Mouse (Mus musculus) liver, embryonic 11.5 days (tissue): ENCODE data around the gene Frmd4a. TPM values are rescaled to one million over a fixed set of nuclear protein-coding genes. Genes with fewer than 3 reads are reported as not detected.
A peak's percentile ranks its signal among the peaks of the same experiment; 100 is the strongest.

Experiments used
- ATAC-seq: fragments of 200-750 bp; cut with Nextera tagmentation; replicated peaks from 2 replicates; pipeline ENCODE4 v1.8.0; 2017; ENCODE audit warnings: moderate number of reproducible peaks, mild to moderate bottlenecking, moderate TSS enrichment, moderate library complexity; ENCODE audit not compliant: low FRiP score
- DNase-seq: peaks from one replicate; pipeline ENCODE4 v3.0.0-alpha.2; 2017; ENCODE audit warnings: low spot score
- H3K27ac ChIP-seq: fragments of 300-500 bp; sonication (generic); 2 replicates; pipeline ENCODE4 v1.5.1; 2014; ENCODE audit warnings: mild to moderate bottlenecking, low read depth, low read length, control low read depth
- H3K27me3 ChIP-seq: fragments of 300-500 bp; sonication (generic); replicated peaks from 2 replicates; pipeline ENCODE4 v1.6.1; 2014; ENCODE audit warnings: low read length, mixed read lengths; ENCODE audit not compliant: control insufficient read depth, insufficient read depth
- H3K36me3 ChIP-seq: fragments of 300-500 bp; sonication (generic); 2 replicates; pipeline ENCODE4 v1.6.1; 2014; ENCODE audit warnings: mild to moderate bottlenecking, low read length, moderate library complexity, mixed read lengths; ENCODE audit not compliant: control insufficient read depth, insufficient read depth
- H3K4me1 ChIP-seq: fragments of 300-500 bp; sonication (generic); replicated peaks from 2 replicates; pipeline ENCODE4 v1.6.1; 2014; ENCODE audit warnings: low read length, mixed read lengths; ENCODE audit not compliant: control insufficient read depth, insufficient read depth
- H3K4me2 ChIP-seq: fragments of 300-500 bp; sonication (generic); 2 replicates; pipeline ENCODE4 v1.6.1; 2014; ENCODE audit warnings: mild to moderate bottlenecking, control low read depth, moderate library complexity
- H3K4me3 ChIP-seq: fragments of 300-500 bp; sonication (generic); 2 replicates; pipeline ENCODE4 v1.5.1; 2014; ENCODE audit warnings: low read depth, low read length, control low read depth
- H3K9ac ChIP-seq: fragments of 300-500 bp; sonication (generic); 2 replicates; pipeline ENCODE4 v1.6.1; 2014; ENCODE audit warnings: low read depth, low read length, control low read depth
- H3K9me3 ChIP-seq: fragments of 300-500 bp; sonication (generic); 2 replicates; pipeline ENCODE4 v1.6.1; 2016; ENCODE audit warnings: low read length, inconsistent platforms, mixed read lengths; ENCODE audit not compliant: control insufficient read depth
- WGBS: fragments of 180-500 bp; shearing (Covaris S2); extraction: QIAGEN DNeasy Blood & Tissue Kit; methylation state at CpG from one replicate; pipeline ENCODE4 v1.1.7; 2014; 5-methylcytosine and 5-hydroxymethylcytosine counted together
- polyA plus RNA-seq: library from polyadenylated mRNA; unstranded; fragments of >200 nt; fragmentation: Nextera tagmentation; extraction: Ambion mirVana; gene quantifications from 2 replicates; pipeline ENCODE4 v1.2.1, GENCODE M21; 2014

The Frmd4a gene
- polyA plus RNA-seq, 1 experiment from 2014 or later = 18.6 TPM

- ATAC-seq (no peak), DNase-seq (no peak)
- WGBS = 91% methylated on average over 7 of the region's 7 CpGs
- H3K36me3 ChIP-seq = no peaks in the 10 kb centered on the region
- H3K27ac ChIP-seq = no peak overlapping the region
- H3K4me3 ChIP-seq = no peak overlapping the region
- H3K4me1 ChIP-seq = no peaks in the 10 kb centered on the region
- no peak overlapping the region for H3K9ac ChIP-seq
- no peak overlapping the region for H3K4me2 ChIP-seq
- H3K27me3 ChIP-seq = no peaks in the 10 kb centered on the region
- H3K9me3 ChIP-seq = no peaks in the 10 kb centered on the region
Observed at GRCm38 (mm10) chr2:4370499-4370898, 353.0 kb downstream of the Frmd4a start.

GRCm38 (mm10) chr2:4371341-4371740 lies 353.8 kb downstream of the Frmd4a start:
- Histone ChIP-seq H3K9me3 (no peaks in the 10 kb centered on the region), H3K4me1 (no peaks in the 10 kb centered on the region), H3K4me3 (no peak overlapping the region), H3K9ac (no peak overlapping the region), H3K4me2 (no peak overlapping the region), H3K27me3 (no peaks in the 10 kb centered on the region), H3K27ac (no peak overlapping the region), H3K36me3 (no peaks in the 10 kb centered on the region)
- DNase-seq (no peak), ATAC-seq (no peak)
- 97% methylated on average over 1 of the region's 1 CpGs for WGBS

- Histone ChIP-seq H3K27ac (no peak overlapping the region), H3K4me2 (no peak overlapping the region), H3K4me1 (no peaks in the 10 kb centered on the region), H3K4me3 (no peak overlapping the region), H3K9me3 (no peaks in the 10 kb centered on the region), H3K36me3 (no peaks in the 10 kb centered on the region), H3K27me3 (no peaks in the 10 kb centered on the region), H3K9ac (no peak overlapping the region)
- ATAC-seq (no peak), DNase-seq (no peak)
- WGBS = 81% methylated on average over 3 of the region's 3 CpGs
Observed at GRCm38 (mm10) chr2:4378844-4379243, 361.3 kb downstream of the Frmd4a start.

DNA sequence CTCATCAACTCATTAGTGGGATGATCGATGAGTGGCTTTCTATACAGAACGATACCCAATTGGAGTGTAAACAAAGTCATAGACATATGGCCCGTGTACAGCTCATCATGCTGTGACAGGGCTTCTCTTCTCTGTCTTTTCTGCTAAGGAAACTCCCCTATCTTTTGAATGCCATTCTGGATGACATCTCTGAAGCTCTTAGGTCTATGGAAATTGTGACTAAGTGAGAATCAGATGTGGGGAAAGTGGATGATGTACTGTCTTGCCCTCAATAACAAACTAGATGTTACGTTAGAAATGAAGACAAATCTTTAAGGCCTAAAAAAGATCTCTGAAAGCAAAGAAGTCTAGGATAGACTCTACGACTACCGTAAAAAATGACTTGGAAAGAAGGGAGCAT lies 362.9 kb downstream of the Frmd4a start:
- Histone ChIP-seq H3K36me3 (no peaks in the 10 kb centered on the region), H3K4me3 (no peak overlapping the region), H3K4me2 (no peak overlapping the region), H3K4me1 (no peaks in the 10 kb centered on the region), H3K9me3 (no peaks in the 10 kb centered on the region), H3K27ac (no peak overlapping the region), H3K9ac (no peak overlapping the region), H3K27me3 (no peaks in the 10 kb centered on the region)
- no peak for ATAC-seq
- WGBS = 84% methylated on average over 6 of the region's 6 CpGs
- DNase-seq = no peak

DNA sequence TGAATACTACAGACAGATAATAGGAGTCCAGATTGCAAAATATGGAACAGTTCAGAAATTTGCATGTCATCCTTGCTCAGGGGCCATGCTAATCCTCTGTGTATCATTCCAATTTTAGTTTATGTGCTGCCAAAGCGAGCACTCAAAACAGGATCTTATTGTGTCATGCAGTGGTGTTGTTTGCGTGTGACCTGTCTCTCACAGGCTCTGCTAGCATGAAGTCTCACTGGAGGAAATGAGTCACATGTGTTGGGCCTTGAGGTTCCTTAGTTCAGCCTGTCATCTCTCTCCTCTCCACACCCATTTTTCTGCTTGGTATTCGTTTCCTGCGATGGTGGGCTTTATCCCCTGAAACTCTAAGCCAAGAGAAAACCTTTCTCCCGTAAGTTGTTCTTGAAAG lies 363.4 kb downstream of the Frmd4a start:
- no peak overlapping the region for H3K27ac ChIP-seq
- no peak overlapping the region for H3K4me2 ChIP-seq
- H3K9me3 ChIP-seq = no peaks in the 10 kb centered on the region
- H3K9ac ChIP-seq = no peak overlapping the region
- H3K4me1 ChIP-seq = no peaks in the 10 kb centered on the region
- WGBS = 87% methylated on average over 5 of the region's 5 CpGs
- H3K4me3 ChIP-seq = no peak overlapping the region
- DNase-seq (no peak), ATAC-seq (no peak)
- no peaks in the 10 kb centered on the region for H3K27me3 ChIP-seq
- H3K36me3 ChIP-seq = no peaks in the 10 kb centered on the region

GRCm38 (mm10) chr2:4386468-4386867 lies 369.0 kb downstream of the Frmd4a start:
- 52% methylated on average over 6 of the region's 6 CpGs for WGBS
- no peak for ATAC-seq

GRCm38 (mm10) chr2:4389330-4389729 lies 371.8 kb downstream of the Frmd4a start:
- no peak for ATAC-seq
- H3K4me2 ChIP-seq = peak overlapping the region; percentile 36
- H3K27ac ChIP-seq = no peak overlapping the region

More at GRCm38 (mm10) chr2:4386468-4386867, 369.0 kb downstream of the Frmd4a start:
- no peak for DNase-seq
- Histone ChIP-seq H3K27ac (no peak overlapping the region), H3K27me3 (no peaks in the 10 kb centered on the region), H3K4me3 (no peak overlapping the region), H3K36me3 (no peaks in the 10 kb centered on the region), H3K9ac (no peak overlapping the region), H3K4me1 (0 out of 2 replicates have a peak, but pooled peaks cover 2% of the 10 kb centered on the region), H3K9me3 (no peaks in the 10 kb centered on the region), H3K4me2 (no peak overlapping the region)

DNA sequence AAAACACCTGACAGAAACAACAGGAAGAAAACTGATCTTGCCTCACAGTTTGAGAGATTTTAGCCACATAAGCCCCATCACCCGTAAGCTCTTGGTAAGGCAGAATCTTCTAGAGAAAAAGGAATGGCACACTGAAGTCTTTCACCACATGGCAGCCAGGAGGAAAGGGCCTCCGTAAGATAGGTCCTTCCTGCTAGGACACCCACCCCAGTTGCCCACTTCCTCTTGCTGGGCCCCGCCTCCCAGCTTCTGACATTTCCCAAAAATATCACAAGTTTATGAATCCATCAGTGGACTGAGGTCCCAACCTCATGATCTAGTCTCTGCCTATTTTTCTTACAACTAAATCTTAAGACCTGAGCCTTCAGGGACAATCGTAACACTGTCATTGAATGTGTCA lies 373.6 kb downstream of the Frmd4a start:
- 63% methylated on average over 4 of the region's 4 CpGs for WGBS
- Histone ChIP-seq H3K9ac (no peak overlapping the region), H3K4me2 (no peak overlapping the region), H3K27ac (no peak overlapping the region), H3K27me3 (no peaks in the 10 kb centered on the region; the same call in 1 of the 2 replicates), H3K4me3 (no peak overlapping the region), H3K9me3 (no peaks in the 10 kb centered on the region; the same call in 1 of the 2 replicates), H3K4me1 (0 out of 2 replicates have a peak, but pooled peaks cover 2% of the 10 kb centered on the region), H3K36me3 (no peaks in the 10 kb centered on the region)
- DNase-seq (no peak), ATAC-seq (no peak)

More at GRCm38 (mm10) chr2:4389330-4389729, 371.8 kb downstream of the Frmd4a start:
- no peak overlapping the region for H3K9ac ChIP-seq
- no peaks in the 10 kb centered on the region for H3K36me3 ChIP-seq
- H3K9me3 ChIP-seq = no peaks in the 10 kb centered on the region; the same call in 1 of the 2 replicates
- 27% methylated on average over 6 of the region's 6 CpGs for WGBS
- H3K4me3 ChIP-seq = no peak overlapping the region
- H3K4me1 ChIP-seq = 0 out of 2 replicates have a peak, but pooled peaks cover 2% of the 10 kb centered on the region
- DNase-seq = no peak
- no peaks in the 10 kb centered on the region; the same call in 1 of the 2 replicates for H3K27me3 ChIP-seq

DNA sequence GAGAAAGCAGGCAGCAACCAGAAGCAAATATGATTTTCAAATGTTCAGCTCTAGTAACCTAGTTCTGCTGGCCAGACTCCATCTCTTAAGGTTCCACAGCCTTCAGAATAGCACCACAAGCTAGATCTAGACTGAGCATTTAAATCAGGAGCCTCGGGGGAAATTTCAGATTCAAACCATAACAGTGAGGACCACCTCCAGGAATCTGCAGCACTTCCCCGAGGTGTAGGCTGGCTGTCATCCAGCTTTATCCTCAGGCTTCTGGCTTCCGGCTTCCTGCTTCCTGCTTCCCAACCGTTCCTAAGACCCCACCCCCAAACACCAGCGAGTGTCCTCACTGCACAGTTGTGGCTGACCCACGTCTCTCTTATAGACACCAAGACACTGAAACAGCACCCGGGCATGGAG lies 374.2 kb downstream of the Frmd4a start:
- Histone ChIP-seq H3K9me3 (no peaks in the 10 kb centered on the region; the same call in 1 of the 2 replicates), H3K4me2 (no peak overlapping the region; the same call in 1 of the 2 replicates), H3K4me3 (no peak overlapping the region), H3K4me1 (0 out of 2 replicates have a peak, but pooled peaks cover 2% of the 10 kb centered on the region), H3K27ac (no peak overlapping the region), H3K27me3 (no peaks in the 10 kb centered on the region; the same call in 1 of the 2 replicates), H3K9ac (no peak overlapping the region), H3K36me3 (no peaks in the 10 kb centered on the region)
- DNase-seq (no peak), ATAC-seq (no peak)
- 26% methylated on average over 7 of the region's 7 CpGs for WGBS
